Mouse (Mus musculus) adrenal gland, postnatal 36 days (tissue): ENCODE measurements around the gene Cnfn. TPM values are rescaled to one million over a fixed set of nuclear protein-coding genes. Genes with fewer than 3 reads are reported as not detected.
A peak's percentile ranks its signal among the peaks of the same experiment; 100 is the strongest.
"Not testable (repeated sequence)": the region's sequence is repeated elsewhere in the genome, so short reads cannot be mapped to it uniquely, and the experiment has no call there.

ENCODE experiments used
- DNase-seq, 2 experiments: peaks; one replicate each; pipeline ENCODE4 v3.0.0; 2021; ENCODE audit warnings: mixed read lengths in 1 of 2
- long read RNA-seq, 2 experiments: library from polyadenylated mRNA; stranded (forward); transcript quantifications; one replicate each; pipeline ENCODE4 v2.0.0; 2021; ENCODE audit warnings: borderline sequencing depth in 2 of 2
- total RNA-seq, 2 experiments: library from RNA; stranded (reverse); gene quantifications; 2 replicates each; pipeline ENCODE4 v1.2.3; 2021

The Cnfn gene
- total RNA-seq = not detected
- long read RNA-seq, experiment 1 = 0 reads
- long read RNA-seq, experiment 2 = 0 reads

GRCm38 (mm10) chr7:25369058-25369749 lies at the start of gene Cnfn:
TSS of gene Cnfn (minus strand) at chr7:25369724.
- no peak for DNase-seq

GRCm38 (mm10) chr7:25417597-25417996 lies 48.1 kb upstream of the Cnfn start:
- DNase-seq = peak; percentile 43 to 50

- DNase-seq = no peak
Measured at GRCm38 (mm10) chr7:25412833-25413441, 43.4 kb upstream of the Cnfn start, which contains the start of gene Cxcl17. TSS of gene Cxcl17 (minus strand) at chr7:25412886.

GRCm38 (mm10) chr7:25411861-25412260 lies 42.3 kb upstream of the Cnfn start:
- no peak for DNase-seq

- no peak for DNase-seq
Measured at GRCm38 (mm10) chr7:25410969-25411615, 41.6 kb upstream of the Cnfn start.

GRCm38 (mm10) chr7:25409114-25409760 lies 39.7 kb upstream of the Cnfn start:
- peak; percentile 15 to 56 for DNase-seq

- peak in 1 of 2 experiments; percentile 20 for DNase-seq
Measured at GRCm38 (mm10) chr7:25406468-25406867, 36.9 kb upstream of the Cnfn start.

- DNase-seq = peak; percentile 79 to 80
Measured at GRCm38 (mm10) chr7:25402671-25403101, 33.2 kb upstream of the Cnfn start.

- peak; percentile 72 to 74 for DNase-seq
Measured at GRCm38 (mm10) chr7:25401986-25402385, 32.5 kb upstream of the Cnfn start.

- DNase-seq = no peak
Measured at GRCm38 (mm10) chr7:25401551-25401950, 32.0 kb upstream of the Cnfn start.

GRCm38 (mm10) chr7:25399028-25399427 lies 29.5 kb upstream of the Cnfn start:
- DNase-seq = not testable (repeated sequence)

- no peak for DNase-seq
Measured at GRCm38 (mm10) chr7:25398610-25399009, 29.1 kb upstream of the Cnfn start, which contains the start of gene Lipe. TSS of gene Lipe (minus strand) at chr7:25398710.

GRCm38 (mm10) chr7:25396621-25397020 lies 27.1 kb upstream of the Cnfn start:
- DNase-seq = no peak

- DNase-seq = peak; percentile 97 to 98
Measured at GRCm38 (mm10) chr7:25395558-25396521, 26.3 kb upstream of the Cnfn start.

GRCm38 (mm10) chr7:25395186-25395557 lies 25.6 kb upstream of the Cnfn start:
- DNase-seq = no peak

GRCm38 (mm10) chr7:25394754-25395153 lies 25.2 kb upstream of the Cnfn start:
- DNase-seq = no peak

GRCm38 (mm10) chr7:25393451-25394210 lies 24.1 kb upstream of the Cnfn start:
- DNase-seq = peak; percentile 61 to 75

- DNase-seq = no peak
Measured at GRCm38 (mm10) chr7:25392851-25393250, 23.3 kb upstream of the Cnfn start.

GRCm38 (mm10) chr7:25391856-25392453 lies 22.4 kb upstream of the Cnfn start:
- peak in 1 of 2 experiments; percentile 54 for DNase-seq

- DNase-seq = peak; percentile 73
Measured at GRCm38 (mm10) chr7:25390986-25391385, 21.5 kb upstream of the Cnfn start.
